Mouse (Mus musculus) adrenal gland, adult 10 weeks (tissue): ENCODE results near the gene Cuedc2. TPM values are rescaled to one million over a fixed set of nuclear protein-coding genes. Genes with fewer than 3 reads are reported as not detected.

Source experiments
- polyA plus RNA-seq: library from polyadenylated mRNA; stranded (reverse); fragments of 350-450 nt; fragmentation: Illumina TruSeq; extraction: RNeasy Lipid Tissue Mini Kit (QIAGEN cat#74804); gene quantifications from one replicate; pipeline ENCODE4 v1.2.3, GENCODE M21; 2014; ENCODE audit warnings: low read depth, low replicate concordance

Gene Cuedc2
- polyA plus RNA-seq, result 7.5 TPM

GRCm38 (mm10) chr19:46338331-46338936 is at the start of gene Cuedc2:
Cuedc2 (minus strand) TSS chr19:46338702.

GRCm38 (mm10) chr19:46350168-46350932 is 11.8 kb upstream of the Cuedc2 start, which contains the start of gene 2310034G01Rik:
2310034G01Rik (minus strand) TSS chr19:46350302.

GRCm38 (mm10) chr19:46328081-46329030 is 10.1 kb downstream of the Cuedc2 start, which contains the start of gene Fbxl15:
Fbxl15 (plus strand) TSS chr19:46328184.

GRCm38 (mm10) chr19:46326756-46327305 is 11.7 kb downstream of the Cuedc2 start, which contains the start of gene Psd:
Psd (minus strand) TSS chr19:46327156.

GRCm38 (mm10) chr19:46304216-46304841 is 34.2 kb downstream of the Cuedc2 start, which contains the start of gene Nfkb2:
Nfkb2 (plus strand) TSS chr19:46304320.

Other genes starting within 250 kb of the Cuedc2 start
- gene Elovl3, start 206.8 kb downstream of the Cuedc2 start, polyA plus RNA-seq, result 15.9 TPM
- gene Pitx3, start 190.4 kb downstream of the Cuedc2 start, polyA plus RNA-seq, result not detected
- gene Gbf1, start 186.2 kb downstream of the Cuedc2 start, polyA plus RNA-seq, result 32.4 TPM
- 0.93 TPM for gene Nfkb2, start 34.4 kb downstream of the Cuedc2 start, polyA plus RNA-seq
- gene Psd, start 11.5 kb downstream of the Cuedc2 start, polyA plus RNA-seq, result not detected
- not detected for gene Fbxl15, start 10.5 kb downstream of the Cuedc2 start, polyA plus RNA-seq
- 0.58 TPM for gene Mfsd13a, start 2.4 kb upstream of the Cuedc2 start, polyA plus RNA-seq
- 1.2 TPM for gene 2310034G01Rik, start 11.6 kb upstream of the Cuedc2 start, polyA plus RNA-seq
- gene Actr1a, start 57.0 kb upstream of the Cuedc2 start, polyA plus RNA-seq, result 56.5 TPM
- 6.1 TPM for gene Sufu, start 58.2 kb upstream of the Cuedc2 start, polyA plus RNA-seq
- gene Trim8, start 163.0 kb upstream of the Cuedc2 start, polyA plus RNA-seq, result 6.5 TPM
- gene Arl3, start 234.5 kb upstream of the Cuedc2 start, polyA plus RNA-seq, result 130 TPM
- 6.8 TPM for gene Sfxn2, start 234.7 kb upstream of the Cuedc2 start, polyA plus RNA-seq